Mouse (Mus musculus) megakaryocyte progenitor cell, adult 5-6 weeks (primary cell): ENCODE results near the gene Scgb3a1. TPM values are rescaled to one million over a fixed set of nuclear protein-coding genes. Genes with fewer than 3 reads are reported as not detected.
A peak's percentile ranks its signal among the peaks of the same experiment; 100 is the strongest.

Source experiments
- ATAC-seq: replicated peaks from 2 replicates; pipeline ENCODE4 v1.8.0; 2016; ENCODE audit warnings: mild to moderate bottlenecking, moderate TSS enrichment, inconsistent platforms; ENCODE audit not compliant: poor library complexity
- total RNA-seq, 2 experiments: library from RNA; stranded (forward) in 1 of 2; stranded (reverse) in 1 of 2; fragments of 157-497, 149-512 nt in 1 of 2; fragments of 200-1000 nt in 1 of 2; gene quantifications; 2 replicates each; pipeline versions ENCODE4 v1.2.3 to v1.2.4; 2015 to 2017

The Scgb3a1 gene
- total RNA-seq, 2 experiments from 2014 or later, result not detected

DNA sequence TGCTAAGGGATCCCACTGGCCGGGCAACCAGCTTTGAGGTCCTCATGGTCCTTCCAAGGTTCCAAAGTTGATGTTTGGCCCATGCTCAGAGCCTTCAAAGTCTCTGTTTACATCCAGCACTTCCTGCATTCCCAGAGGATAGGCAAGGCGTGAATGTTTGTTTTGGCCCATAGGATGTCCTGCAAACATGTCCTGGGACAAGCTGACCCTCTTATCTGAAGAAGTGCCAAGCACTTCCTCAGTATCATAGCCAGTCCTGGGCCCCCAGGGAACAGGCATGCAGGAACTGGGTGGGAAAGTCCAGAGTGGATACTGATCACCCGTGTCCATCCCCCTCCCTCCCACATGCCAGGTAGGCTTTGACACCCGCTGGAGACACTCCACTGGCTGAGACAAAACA, 5.3 kb upstream of the Scgb3a1 start:
- no peak for ATAC-seq

DNA sequence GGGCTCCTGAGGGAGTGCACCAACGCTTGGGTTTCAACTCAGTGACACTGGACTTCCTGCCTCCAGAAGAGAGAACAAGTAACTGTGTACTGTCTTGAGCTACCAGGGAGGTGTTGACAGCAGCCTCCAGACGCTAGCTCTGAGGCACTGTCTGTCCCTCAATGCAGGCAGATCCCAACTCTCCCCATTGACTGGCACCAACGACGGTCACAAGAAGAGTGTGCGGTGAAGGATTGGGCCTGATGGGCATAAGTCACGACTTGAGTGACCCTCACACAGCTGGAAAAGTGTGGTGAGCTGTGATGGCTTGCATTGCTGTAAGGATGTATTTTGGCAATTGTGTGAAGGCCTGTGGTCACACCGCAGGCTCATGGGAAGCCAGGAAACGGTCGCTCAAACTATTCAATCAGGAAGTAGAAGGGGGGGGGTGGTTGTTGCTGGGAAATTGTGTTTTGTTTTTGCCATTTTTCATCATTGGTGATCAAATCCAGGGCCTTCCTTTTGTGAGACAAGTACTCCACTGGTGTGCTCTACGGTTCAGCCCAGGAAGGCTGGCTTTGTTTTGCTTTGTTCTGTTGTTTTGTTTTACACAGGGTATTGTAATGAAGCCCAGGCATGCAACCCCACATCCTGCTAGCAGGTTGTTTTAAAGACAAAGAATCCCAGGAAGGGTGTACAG, 4.5 kb upstream of the Scgb3a1 start:
- peak; percentile 71 for ATAC-seq

DNA sequence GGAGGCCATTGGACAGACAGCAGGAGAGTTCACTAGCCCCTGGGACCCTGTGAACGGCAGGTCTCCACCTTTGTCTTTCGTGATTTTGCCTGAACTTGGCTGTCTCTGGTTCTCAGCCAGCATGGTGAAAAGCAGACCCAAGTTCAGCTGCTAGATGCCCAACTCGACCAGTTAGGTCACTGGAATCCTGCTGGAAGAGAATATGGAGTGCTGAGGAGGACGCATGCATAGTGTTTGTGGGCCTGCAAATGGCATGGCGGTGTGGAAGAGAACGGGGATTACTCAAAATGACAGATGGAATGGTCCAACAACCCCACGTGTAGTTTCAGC, 4.0 kb upstream of the Scgb3a1 start:
- ATAC-seq, result no peak

DNA sequence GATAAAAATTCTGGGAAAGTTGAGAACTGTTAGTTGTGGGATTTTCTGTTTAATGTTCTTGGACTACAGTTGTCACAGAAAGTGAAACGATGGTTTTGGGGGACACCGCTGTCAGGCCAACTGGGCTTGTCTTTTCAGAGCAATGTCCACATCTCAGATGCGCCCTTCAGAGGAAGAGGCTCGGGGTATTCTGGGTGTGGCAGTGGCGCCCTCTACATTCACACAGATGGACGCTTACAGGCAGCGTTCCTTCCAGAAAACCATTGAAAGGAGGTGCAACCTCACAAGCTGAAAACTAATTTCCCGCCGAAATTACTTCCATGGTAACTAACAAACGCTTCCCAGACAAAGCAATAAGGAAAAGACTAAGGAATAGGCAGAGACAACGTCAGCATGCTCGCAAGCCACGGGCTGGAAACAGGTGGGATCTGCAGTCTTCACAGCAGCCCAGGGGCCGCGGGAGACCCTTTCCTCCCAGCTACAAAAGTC, 1.1 kb upstream of the Scgb3a1 start:
- ATAC-seq, result no peak

DNA sequence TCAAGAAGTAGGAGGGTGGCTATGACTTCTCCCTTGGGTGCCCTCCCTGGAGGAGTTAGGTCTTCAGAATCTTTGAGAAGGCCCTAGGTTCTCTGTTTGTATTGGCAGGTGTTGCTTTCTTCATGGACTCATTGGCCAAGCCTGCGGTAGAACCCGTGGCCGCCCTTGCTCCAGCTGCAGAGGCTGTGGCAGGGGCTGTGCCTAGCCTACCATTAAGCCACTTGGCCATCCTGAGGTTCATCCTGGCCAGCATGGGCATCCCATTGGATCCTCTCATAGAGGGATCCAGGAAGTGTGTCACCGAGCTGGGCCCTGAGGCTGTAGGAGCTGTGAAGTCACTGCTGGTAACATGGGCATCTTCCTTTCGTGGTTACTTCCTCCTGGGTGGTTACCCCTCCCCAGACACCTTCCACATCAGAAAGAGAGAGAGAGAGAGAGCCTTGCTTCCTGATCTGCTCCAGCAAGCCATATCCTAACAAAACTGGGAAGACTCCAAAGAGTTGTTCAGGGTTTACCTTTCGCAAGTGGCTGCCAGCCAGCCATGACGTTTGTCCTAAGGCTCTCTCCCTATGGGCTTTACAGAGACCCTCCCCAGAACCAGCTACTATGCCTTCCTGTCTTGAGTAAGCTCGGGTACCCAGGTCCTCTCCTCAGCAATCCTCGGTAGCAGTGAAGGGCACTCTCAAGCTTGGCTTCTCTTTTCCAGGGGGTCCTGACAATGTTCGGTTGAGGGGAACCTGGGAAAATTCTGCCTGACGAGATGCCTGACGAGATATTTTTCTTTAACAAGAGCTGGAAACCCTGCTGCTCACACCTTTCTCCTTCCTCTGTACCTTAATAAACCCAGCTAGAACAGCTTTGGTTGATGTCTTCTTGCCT, 1.1 kb downstream of the Scgb3a1 start:
- peak; percentile 55 for ATAC-seq

DNA sequence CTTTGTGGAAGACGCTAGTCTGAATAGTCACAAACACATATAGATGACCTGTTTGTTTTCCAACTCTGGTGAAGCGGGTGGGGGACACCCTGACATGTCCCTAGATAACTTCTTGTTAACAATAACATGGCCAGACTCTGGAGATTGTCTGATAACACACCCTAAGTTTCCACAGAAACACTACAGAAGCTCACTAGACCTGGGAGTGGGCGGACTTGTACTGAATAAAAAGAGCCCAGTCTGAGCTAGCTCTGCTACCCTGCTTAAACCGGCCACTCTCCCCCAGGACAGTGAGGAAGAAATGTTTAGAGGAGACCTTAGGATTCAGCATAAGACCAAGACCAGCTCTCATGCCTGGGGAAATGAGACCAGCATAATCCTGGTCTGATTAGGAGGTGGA, 2.1 kb downstream of the Scgb3a1 start:
- ATAC-seq, result 0 out of 2 replicates have a peak, but pooled peaks have one; percentile 13

DNA sequence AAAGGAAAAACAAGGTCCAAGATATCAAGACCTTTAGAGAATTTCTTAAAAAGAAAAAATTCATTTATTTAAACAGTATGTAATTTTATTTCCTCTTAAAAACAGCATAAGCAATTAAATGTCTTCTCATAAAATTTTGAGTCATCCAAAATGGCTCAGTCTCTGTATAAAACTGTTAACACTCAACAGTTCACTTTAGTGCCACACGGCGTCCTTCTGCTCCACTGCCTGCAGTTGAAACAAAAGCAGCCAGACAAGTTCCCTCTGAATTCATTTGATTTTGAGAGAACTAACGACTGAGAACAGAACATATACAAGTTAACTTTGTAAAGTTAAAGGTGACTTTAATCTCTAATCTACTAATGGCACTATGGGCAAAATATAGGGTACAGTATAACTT, 10.0 kb downstream of the Scgb3a1 start:
- ATAC-seq, result no peak

DNA sequence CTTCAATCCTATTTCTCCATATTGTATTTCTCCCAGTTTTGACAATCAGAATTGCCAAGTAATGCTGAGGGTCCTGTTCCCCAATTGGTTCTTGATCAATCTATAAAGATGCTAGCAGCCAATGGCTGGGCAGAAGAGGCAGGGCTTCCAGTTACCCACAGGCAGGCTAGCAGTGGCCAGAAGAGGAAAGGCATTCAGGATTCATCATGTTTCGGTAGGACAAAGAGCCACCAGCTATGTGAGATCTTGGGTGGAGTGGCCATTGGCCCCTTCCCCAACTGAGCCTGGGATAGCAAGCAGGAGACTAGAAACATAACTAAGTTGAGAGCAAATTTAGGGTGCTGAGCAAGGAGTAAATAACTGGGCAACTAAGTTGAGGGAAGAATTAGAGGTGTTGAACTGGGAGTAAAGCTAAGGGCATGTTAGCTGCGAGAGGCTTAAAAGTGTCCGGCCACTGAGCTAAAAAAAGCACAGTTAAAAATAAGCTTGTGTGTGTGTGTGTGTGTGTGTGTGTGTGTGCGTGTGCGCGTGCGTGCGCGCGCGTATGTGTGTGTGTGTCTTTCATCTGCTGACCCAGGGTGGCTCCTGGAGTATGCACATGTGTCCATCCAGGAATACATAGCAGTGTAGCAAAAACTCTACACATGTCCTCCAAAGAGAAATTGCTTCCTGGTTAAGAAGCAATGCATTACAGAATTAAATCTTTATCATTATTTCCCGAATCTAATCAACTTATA, 21.0 kb downstream of the Scgb3a1 start:
- no peak for ATAC-seq

DNA sequence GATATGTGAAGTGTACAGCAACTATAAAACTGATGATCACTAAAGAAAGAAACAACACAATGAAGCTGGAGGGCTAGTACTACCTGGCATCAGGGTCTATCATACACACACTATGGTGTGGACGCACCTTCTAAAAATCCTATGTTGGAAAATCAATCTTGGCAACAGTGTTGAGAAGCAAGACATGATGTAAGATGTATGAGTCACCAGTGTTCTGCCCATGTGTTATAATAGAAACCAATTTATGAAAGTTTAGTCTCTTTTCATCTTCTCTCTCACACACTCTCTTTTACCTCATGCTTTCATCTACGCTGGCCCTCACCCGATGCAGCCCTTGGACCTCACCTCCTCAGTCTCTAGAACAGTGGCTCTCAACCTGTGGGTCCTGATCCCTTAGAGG, 31.6 kb downstream of the Scgb3a1 start:
- ATAC-seq, result no peak

DNA sequence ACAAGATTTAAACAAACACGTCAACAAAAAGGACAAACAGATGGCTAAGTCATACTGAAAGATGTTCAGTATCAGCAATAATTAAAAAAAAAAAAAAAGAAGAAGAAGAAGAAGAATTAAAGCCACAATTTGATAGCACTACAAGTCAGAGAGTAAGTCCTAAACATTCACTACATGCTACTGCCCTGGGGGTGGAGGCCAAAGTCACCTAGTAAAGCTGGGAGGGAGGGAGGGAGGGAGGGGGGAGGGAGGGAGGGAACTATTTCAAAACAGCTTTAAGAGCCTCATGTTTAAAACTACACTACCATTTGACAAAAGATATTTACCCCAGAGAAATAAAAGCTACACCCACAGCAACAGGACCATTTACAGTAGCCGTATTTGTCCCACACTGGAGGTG, 32.3 kb downstream of the Scgb3a1 start:
- no peak for ATAC-seq

DNA sequence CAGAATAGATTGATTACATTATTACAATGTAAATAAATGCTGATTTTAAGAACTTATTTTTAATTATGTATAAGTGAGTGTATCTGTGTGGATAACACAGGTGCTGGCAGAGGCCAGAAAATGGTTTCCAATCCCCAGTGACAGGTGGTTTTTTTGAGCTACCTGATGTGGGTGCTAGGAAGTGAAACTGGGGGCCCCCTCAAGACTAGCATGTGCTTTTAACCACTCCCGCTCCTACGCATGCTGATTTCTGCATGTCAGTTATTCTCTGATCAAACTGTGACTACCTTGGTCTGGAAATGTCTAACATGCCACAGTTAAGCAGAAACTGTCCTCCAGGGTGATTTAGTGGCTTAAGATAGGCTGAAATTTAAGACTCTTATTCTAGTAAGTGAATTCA, 33.1 kb downstream of the Scgb3a1 start:
- ATAC-seq, result no peak

DNA sequence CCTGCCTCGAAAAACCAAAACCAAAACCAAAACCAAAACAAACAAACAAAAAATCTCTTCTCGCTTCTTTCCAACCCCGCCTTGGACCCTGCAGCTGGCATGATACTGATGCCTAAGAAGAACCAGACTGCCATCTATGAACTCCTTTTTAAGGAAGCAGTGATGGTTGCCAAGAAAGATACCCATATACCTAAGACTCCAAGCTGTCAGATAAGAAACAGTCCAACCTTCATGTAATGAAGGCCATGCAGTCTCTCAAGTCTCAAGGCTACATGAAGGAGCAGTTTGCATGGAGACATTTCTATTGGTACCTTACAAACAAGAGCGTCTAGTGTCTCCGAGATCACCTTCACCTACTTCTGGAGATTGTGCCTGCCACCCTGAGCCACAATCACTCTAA, 34.4 kb downstream of the Scgb3a1 start:
- ATAC-seq, result no peak

DNA sequence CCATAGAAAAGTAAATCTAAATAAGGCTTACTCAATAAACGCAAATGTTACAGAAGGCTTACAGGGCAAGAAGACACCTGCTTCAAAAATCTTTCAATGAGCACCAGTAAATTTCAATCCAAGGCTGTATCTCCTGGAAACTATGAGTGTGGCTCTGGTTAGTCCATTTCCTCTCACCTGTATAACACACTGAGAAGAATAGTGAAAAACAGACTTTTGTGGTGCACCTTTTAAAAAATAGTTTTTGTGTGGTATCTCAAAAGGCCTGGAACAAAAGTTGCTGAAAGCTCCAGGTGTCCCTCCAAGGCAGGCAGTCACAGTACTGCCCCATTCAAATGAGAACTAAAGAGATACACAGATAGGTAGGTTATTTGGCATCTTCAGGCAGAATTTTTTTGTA, 35.7 kb downstream of the Scgb3a1 start:
- ATAC-seq, result no peak

DNA sequence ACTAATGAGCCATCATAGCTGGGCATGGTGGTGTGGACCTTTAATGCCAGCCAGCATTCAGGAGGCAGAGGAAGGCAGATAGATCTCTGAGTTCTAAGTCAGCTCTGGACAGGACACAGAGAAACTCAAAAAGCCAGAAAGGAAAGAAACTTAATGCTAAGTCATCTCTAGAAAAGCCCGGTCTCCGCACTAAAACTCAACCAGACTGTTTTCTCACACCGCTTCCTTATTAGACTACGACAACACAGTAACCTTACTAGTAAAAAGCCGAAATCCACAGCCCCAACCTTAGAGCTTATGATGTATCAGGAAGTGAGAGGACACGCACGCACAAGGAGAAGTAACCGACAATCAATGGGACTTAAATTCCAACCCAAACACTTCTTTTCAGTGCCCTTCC, 38.6 kb downstream of the Scgb3a1 start:
- ATAC-seq, result no peak

DNA sequence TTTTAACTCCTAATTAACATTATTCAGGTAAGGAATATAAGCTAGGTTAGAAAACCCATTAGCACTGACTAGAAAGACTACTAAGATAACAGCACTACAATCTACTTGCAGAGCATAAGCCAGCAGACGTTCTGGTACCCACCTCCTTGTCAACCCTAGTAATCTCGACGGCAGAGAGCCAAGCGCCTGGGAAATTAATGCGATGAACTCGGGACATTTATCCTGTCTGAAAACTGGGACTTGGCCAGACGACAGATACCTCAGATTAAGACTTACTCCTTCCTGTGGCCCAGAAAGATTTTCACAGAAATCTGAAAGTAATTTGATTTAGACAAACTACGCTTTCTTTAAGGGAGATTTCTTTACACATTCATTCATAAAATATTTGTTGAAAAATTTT, 41.4 kb downstream of the Scgb3a1 start:
- no peak for ATAC-seq

DNA sequence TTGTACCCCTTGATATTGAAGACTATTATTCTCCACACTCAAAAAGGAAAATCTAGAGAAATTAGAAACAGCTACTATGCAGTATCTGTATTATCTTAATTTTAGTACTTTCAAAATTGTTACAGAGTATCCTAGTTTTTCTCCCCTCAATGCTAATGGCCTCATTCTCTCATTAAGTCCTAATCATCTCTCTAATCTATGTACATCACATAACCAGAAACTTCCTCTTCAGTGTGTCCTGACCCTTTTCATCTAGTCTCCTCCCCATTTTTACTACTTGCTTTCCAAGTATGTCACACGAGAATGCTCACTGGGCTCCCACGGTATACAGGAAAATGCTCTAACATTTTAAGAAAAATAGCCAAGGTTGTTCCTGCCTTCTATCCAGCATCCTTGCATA, 44.4 kb downstream of the Scgb3a1 start:
- ATAC-seq, result no peak

DNA sequence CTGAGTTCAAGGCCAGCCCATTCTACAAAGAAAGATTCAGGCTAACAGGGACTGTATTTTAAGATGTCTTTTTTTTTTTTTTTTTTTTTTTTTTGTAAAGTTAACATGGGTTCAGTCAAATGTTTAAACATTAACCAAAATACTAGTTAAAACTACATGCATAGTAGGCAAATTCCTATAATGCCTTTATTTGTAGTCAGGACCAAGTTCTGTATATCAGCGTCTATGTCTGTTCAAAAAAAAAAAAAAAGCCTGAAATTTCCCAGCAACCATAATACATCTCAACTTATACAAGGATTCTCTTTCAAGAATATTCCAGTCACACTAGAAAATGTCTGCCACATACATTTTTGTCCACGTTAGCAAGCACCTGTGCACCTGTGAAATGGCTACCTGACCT, 47.3 kb downstream of the Scgb3a1 start:
- no peak for ATAC-seq

DNA sequence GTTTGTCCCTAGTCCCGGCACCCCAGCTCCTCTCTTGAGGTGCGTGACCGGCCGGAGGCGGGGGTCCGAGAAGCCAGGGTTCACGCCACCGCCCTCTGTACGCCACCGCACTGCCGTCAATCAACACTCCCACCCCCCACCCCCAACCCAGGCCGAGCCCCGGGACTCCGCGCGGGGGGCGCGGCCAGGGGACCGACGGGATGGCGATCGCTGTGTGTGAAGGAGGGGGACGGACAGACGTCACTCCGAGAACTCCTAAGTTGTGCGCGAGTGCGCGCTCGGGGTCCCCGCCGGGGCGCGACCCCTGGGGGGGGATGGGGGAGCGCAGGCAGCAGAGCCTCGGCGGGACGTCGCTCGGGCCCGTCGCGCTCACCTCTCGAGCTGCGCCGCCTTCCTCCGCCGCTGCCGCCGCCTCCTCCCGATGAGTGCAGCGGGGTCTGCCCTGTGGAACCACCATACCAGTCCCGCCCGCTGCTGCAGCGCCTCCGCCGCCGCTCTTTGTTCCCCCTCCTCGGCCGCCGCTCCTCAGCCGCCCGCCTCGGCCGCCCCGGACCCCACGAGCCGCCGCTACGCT, 48.7 kb downstream of the Scgb3a1 start:
- ATAC-seq, result peak; percentile 14

DNA sequence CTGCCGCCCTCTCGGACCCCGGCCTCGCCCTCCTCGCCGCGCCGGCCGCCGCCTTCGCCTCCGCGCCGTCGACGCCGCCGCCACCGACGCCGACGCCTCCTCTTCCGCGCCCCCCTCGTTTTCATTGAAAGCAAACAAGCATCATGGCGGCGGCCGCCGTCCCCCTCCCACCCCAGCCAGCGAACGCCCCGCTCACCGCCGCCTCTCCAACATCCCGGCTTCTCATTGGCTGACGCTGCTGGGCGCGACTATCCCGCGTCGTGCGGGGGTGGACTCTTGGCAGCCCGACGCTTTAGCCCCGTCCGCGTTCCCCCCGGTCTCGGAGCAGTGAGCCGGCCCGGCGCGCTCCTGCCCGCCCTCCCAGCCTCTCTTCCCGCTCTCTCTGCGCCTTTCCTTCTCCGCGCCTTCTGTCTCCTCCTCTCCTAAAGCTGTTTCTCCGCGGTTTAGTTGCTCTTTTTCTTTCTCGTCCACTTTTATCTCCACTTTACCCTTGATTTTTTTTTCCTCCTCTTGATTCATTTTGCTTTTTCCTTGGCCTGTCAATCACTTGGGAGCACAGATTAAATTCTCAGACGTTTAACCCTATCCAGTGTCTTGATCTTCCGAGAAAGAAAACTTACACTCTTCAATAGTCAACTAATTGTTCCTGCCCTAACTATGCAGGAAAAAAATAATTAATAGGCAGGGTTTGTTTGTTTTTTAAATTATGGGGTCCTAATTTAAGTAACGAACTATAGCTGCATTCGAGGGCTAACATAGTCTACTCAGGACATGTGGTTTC, 49.3 kb downstream of the Scgb3a1 start, which contains the start of gene Cnot6:
Gene Cnot6, minus strand, starts transcription at position 169 of the 781 bp plus-strand sequence.
- ATAC-seq, result peak; percentile 98
